ENCODE assay signal across 7 mouse cellular contexts in genomic region chr7:27249928-27250327, GRCm38 (mm10).
"Had no signal": no experiment of that assay in that cellular context is flagged by ENCODE, and none has a peak within 500 bp of the region (broad histone marks: within the 10 kb centered on the region; RNA-seq: fewer than 3 reads in every experiment).

No protein-coding gene starts in this region.

- H3K9me3 ChIP-seq: neural tube, embryonic 12.5 days had no signal

- H3K9ac ChIP-seq: liver, embryonic 14.5 days; neural tube, embryonic 12.5 days had no signal

- H3K27me3 ChIP-seq: neural tube, embryonic 12.5 days had no signal

- H3K4me1 ChIP-seq: neural tube, embryonic 12.5 days had no signal

- ATAC-seq: lung, postnatal 0 days had no signal

- H3K27ac ChIP-seq: layer of hippocampus, adult 2 months; liver, embryonic 14.5 days; neural tube, embryonic 12.5 days; stomach, postnatal 0 days had no signal

- DNase-seq: kidney, postnatal 10 days; lung, adult 2 months had no signal

- H3K4me3 ChIP-seq: layer of hippocampus, adult 2 months; neural tube, embryonic 12.5 days had no signal

- H3K4me2 ChIP-seq: neural tube, embryonic 12.5 days had no signal
